Mouse (Mus musculus) C2C12 (cell line): ENCODE data around the gene Togaram2. TPM values are rescaled to one million over a fixed set of nuclear protein-coding genes. Genes with fewer than 3 reads are reported as not detected.

ENCODE experiments used
- H3K27me3 ChIP-seq: one replicate; pipeline ENCODE4 v1.6.1; 2011; ENCODE audit not compliant: control insufficient read depth, insufficient read depth, insufficient read length
- H3K36me3 ChIP-seq: one replicate; pipeline ENCODE4 v1.6.1; 2011; ENCODE audit not compliant: control insufficient read depth, insufficient read depth
- H3K4me3 ChIP-seq: one replicate; pipeline ENCODE4 v1.5.1; 2011; ENCODE audit warnings: mild to moderate bottlenecking, control low read depth; ENCODE audit not compliant: poor library complexity, insufficient read depth, severe bottlenecking
- H3K79me2 ChIP-seq: one replicate; pipeline ENCODE4 v1.6.1; 2011; ENCODE audit not compliant: control insufficient read depth, insufficient read depth
- H3K79me3 ChIP-seq: one replicate; pipeline ENCODE4 v1.6.1; 2011; ENCODE audit warnings: low read depth, control low read depth
- H3ac ChIP-seq: one replicate; pipeline ENCODE3; 2011; ENCODE audit warnings: low read depth; ENCODE audit not compliant: control insufficient read depth, insufficient read length
- CEBPB ChIP-seq: IDR thresholded peaks from one replicate; pipeline ENCODE4 v1.6.1; 2011; ENCODE audit warnings: low read depth, mild to moderate bottlenecking, control low read depth, moderate library complexity
- CTCF ChIP-seq: IDR thresholded peaks from one replicate; pipeline ENCODE4 v1.5.1; 2011; ENCODE audit not compliant: control insufficient read depth, insufficient read depth, insufficient read length
- FOSL1 ChIP-seq: IDR thresholded peaks from one replicate; pipeline ENCODE4 v1.8.0; 2011; ENCODE audit warnings: mild to moderate bottlenecking, low read length; ENCODE audit not compliant: poor library complexity, insufficient read depth, severe bottlenecking
- MAX ChIP-seq: IDR thresholded peaks from one replicate; pipeline ENCODE4 v1.6.1; 2011; ENCODE audit warnings: mild to moderate bottlenecking, control low read depth
- MYOD1 ChIP-seq: IDR thresholded peaks from one replicate; pipeline ENCODE4 v1.6.1; 2011; ENCODE audit warnings: low read depth; ENCODE audit not compliant: control insufficient read depth, insufficient read length
- MYOG ChIP-seq: IDR thresholded peaks from one replicate; pipeline ENCODE4 v1.6.1; 2011; ENCODE audit not compliant: control insufficient read depth, insufficient read length; ENCODE audit errors: extremely low read depth
- USF1 ChIP-seq: IDR thresholded peaks from one replicate; pipeline ENCODE4 v1.6.1; 2011; ENCODE audit warnings: low read depth, mild to moderate bottlenecking, control low read depth, moderate library complexity
- polyA plus RNA-seq: library from polyadenylated mRNA; unstranded; fragments of >200 nt; fragmentation: generic; extraction: Trizol; gene quantifications from one replicate; pipeline ENCODE4 v1.2.1, GENCODE M21; 2012; ENCODE audit warnings: missing spikeins

The Togaram2 gene
- polyA plus RNA-seq, 1 experiment: not detected

GRCm38 (mm10) chr17:71695151-71695550 lies 22.1 kb downstream of the Togaram2 start:
- H3K27me3 ChIP-seq: no peaks in the 10 kb centered on the region
- H3K36me3 ChIP-seq: no peaks in the 10 kb centered on the region
- no peaks in the 10 kb centered on the region for H3K79me2 ChIP-seq
- no peak overlapping the region for H3K4me3 ChIP-seq
- H3ac ChIP-seq: no peak overlapping the region
- H3K79me3 ChIP-seq: no peaks in the 10 kb centered on the region
- TF ChIP-seq MAX: no peak
- TF ChIP-seq MYOG: no peak
- TF ChIP-seq CEBPB: no peak
- no peak for TF ChIP-seq FOSL1
- no peak for TF ChIP-seq CTCF
- no peak for TF ChIP-seq MYOD1
- no peak for TF ChIP-seq USF1

DNA sequence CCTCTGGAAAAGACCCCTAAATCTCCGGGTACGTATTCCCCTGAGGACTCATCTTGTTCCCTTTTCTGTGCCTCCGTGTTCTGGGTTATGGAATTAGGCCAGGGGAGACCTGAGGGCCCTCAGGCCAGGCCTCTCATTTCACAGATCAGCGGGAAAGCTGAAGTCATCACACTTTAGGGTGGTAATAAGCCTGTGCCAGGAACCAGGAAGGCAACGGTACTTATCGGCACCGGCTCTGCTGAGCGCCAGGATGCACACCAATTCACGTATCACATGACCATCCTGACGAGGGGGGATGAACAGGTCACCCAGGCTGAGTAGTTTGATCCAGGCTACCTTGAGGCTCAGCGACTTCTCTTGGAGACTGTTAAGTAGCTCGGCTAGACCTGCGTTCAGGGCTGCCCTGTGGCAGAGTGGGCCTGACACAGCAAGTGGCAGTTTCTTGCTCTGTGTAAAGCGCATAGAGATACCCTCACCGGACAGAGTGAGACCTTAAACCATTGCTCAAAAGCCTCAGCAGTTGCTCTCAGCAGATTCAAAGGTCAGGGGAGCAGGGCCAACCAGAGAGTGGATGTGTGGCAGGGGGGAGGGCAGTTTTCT lies 22.8 kb downstream of the Togaram2 start:
- peaks cover 4% of the 10 kb centered on the region for H3K27me3 ChIP-seq
- no peak overlapping the region for H3ac ChIP-seq
- H3K36me3 ChIP-seq: no peaks in the 10 kb centered on the region
- H3K79me3 ChIP-seq: no peaks in the 10 kb centered on the region
- no peak overlapping the region for H3K4me3 ChIP-seq
- TF ChIP-seq FOSL1: no peak
- TF ChIP-seq MYOD1: no peak
- no peak for TF ChIP-seq CEBPB
- TF ChIP-seq USF1: no peak
- TF ChIP-seq MAX: no peak
- TF ChIP-seq MYOG: no peak
- no peak for TF ChIP-seq CTCF
- no peaks in the 10 kb centered on the region for H3K79me2 ChIP-seq

- H3K79me2 ChIP-seq: no peaks in the 10 kb centered on the region
Observed at GRCm38 (mm10) chr17:71696396-71696795, 23.3 kb downstream of the Togaram2 start.

DNA sequence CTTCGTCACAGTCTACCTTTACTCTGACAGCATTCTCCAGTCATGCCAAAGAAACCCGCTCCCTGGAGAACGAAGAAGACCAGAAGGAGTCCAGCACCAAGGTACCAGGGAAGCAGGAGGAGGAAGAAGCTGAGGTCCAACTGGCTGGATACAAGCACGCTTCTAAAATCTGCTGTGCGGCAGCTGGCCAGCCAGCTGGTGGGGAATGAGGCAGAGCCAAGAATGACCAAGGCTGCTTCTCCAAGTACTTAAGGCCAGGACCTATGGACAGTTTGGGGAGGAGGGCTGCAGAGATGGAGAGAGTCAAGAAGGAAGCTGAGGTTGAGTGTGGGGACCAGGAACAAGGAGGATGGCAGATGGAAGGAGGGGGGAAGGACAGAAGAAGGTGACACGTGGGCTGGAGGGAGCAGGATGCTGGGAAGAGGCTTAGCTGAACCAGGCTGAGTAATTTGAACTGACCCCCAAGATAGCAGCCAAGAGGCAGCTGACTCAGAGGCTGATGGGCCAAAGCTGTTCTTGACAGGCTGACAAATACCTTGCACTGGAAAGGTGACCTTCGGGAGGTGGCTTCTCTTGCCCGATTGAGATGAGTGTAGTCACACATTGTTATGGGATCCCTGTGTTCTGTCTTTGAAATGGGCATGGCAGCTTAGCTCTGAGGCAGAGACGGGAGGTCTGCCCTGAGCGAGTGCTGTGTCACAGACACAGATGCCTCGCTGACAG lies 25.0 kb downstream of the Togaram2 start:
- H3K79me2 ChIP-seq: no peaks in the 10 kb centered on the region
- TF ChIP-seq MYOG (no peak), USF1 (no peak), FOSL1 (no peak), MYOD1 (no peak), CTCF (no peak), CEBPB (no peak), MAX (no peak)
- peaks cover 4% of the 10 kb centered on the region for H3K27me3 ChIP-seq
- no peaks in the 10 kb centered on the region for H3K79me3 ChIP-seq
- H3K4me3 ChIP-seq: no peak overlapping the region
- no peaks in the 10 kb centered on the region for H3K36me3 ChIP-seq
- H3ac ChIP-seq: no peak overlapping the region

More at GRCm38 (mm10) chr17:71696396-71696795, 23.3 kb downstream of the Togaram2 start:
- peaks cover 4% of the 10 kb centered on the region for H3K27me3 ChIP-seq
- H3K4me3 ChIP-seq: no peak overlapping the region
- no peak overlapping the region for H3ac ChIP-seq
- no peaks in the 10 kb centered on the region for H3K36me3 ChIP-seq
- H3K79me3 ChIP-seq: no peaks in the 10 kb centered on the region
- TF ChIP-seq MYOG (no peak), CTCF (no peak)

- peaks cover 4% of the 10 kb centered on the region for H3K27me3 ChIP-seq
- no peaks in the 10 kb centered on the region for H3K79me3 ChIP-seq
- H3K36me3 ChIP-seq: no peaks in the 10 kb centered on the region
- H3K79me2 ChIP-seq: no peaks in the 10 kb centered on the region
- TF ChIP-seq USF1: no peak
- no peak for TF ChIP-seq MYOD1
- TF ChIP-seq MAX: no peak
- no peak for TF ChIP-seq FOSL1
- no peak for TF ChIP-seq MYOG
- TF ChIP-seq CEBPB: no peak
- no peak for TF ChIP-seq CTCF
- H3ac ChIP-seq: no peak overlapping the region
- H3K4me3 ChIP-seq: no peak overlapping the region
Observed at GRCm38 (mm10) chr17:71698619-71698956, 25.5 kb downstream of the Togaram2 start.

- H3K36me3 ChIP-seq: no peaks in the 10 kb centered on the region
- H3K79me3 ChIP-seq: no peaks in the 10 kb centered on the region
- no peak overlapping the region for H3ac ChIP-seq
- no peaks in the 10 kb centered on the region for H3K79me2 ChIP-seq
- H3K4me3 ChIP-seq: no peak overlapping the region
- peaks cover 4% of the 10 kb centered on the region for H3K27me3 ChIP-seq
- TF ChIP-seq MYOG: no peak
- no peak for TF ChIP-seq CTCF
- no peak for TF ChIP-seq USF1
- no peak for TF ChIP-seq MAX
- no peak for TF ChIP-seq MYOD1
- TF ChIP-seq FOSL1: no peak
- TF ChIP-seq CEBPB: no peak
Observed at GRCm38 (mm10) chr17:71705113-71705512, 32.1 kb downstream of the Togaram2 start.
